ENCODE assay signal across 9 mouse cellular contexts in genomic region chr3:96571896-96572698, GRCm38 (mm10). TPM values are rescaled to one million over a fixed set of nuclear protein-coding genes. Genes with fewer than 3 reads are reported as not detected.
A peak's percentile ranks its signal among the peaks of the same experiment; 100 is the strongest.
DNase-seq lines count a peak whose midpoint lies in the region; ATAC-seq and TF ChIP-seq lines count a peak whose summit lies in the region.
"Had no signal": no experiment of that assay in that cellular context is flagged by ENCODE, and none has a peak within 500 bp of the region (broad histone marks: within the 10 kb centered on the region; RNA-seq: fewer than 3 reads in every experiment).

No protein-coding gene starts in this region.

- H3K27ac ChIP-seq in liver, adult 2 months (replicated peaks; ENCODE audit: insufficient read depth, low read depth, low read length) = peak overlapping the region; percentile 53
- peak overlapping the region; percentile 55 for H3K27ac ChIP-seq in heart, embryonic 13.5 days (replicated peaks)
- peak overlapping the region; percentile 55; the same call in 1 of the 2 replicates for H3K27ac ChIP-seq in liver, embryonic 13.5 days
- H3K27ac ChIP-seq in stomach, postnatal 0 days (replicated peaks) = peak overlapping the region; percentile 67

- 34% methylated on average over 16 of the region's 16 CpGs for WGBS in liver, adult 2 months
- 57% methylated on average over 16 of the region's 16 CpGs for WGBS in heart, embryonic 13.5 days
- 52% methylated on average over 16 of the region's 16 CpGs for WGBS in liver, embryonic 13.5 days (ENCODE audit: insufficient replicate concordance)
- 70% methylated on average over 16 of the region's 16 CpGs for WGBS in stomach, postnatal 0 days

- peak; percentile 84 for DNase-seq in liver, adult 2 months (ENCODE audit: extremely low read depth, low read depth, low spot score)
- no peak for DNase-seq in liver
- DNase-seq in liver, embryonic 13.5 days = no peak
- peak; percentile 70 for DNase-seq in stomach, postnatal 0 days (ENCODE audit: low spot score)
- DNase-seq in c-Kit-positive CD71-positive TER-119-positive erythroid progenitor cells, embryonic 14.5 days (ENCODE audit: low spot score) = no peak
- no peak for DNase-seq in layer of hippocampus, postnatal 10 days (ENCODE audit: low spot score in 2 of 2)

- H3K4me2 ChIP-seq in heart, embryonic 13.5 days = no peak overlapping the region
- no peak overlapping the region for H3K4me2 ChIP-seq in liver, embryonic 13.5 days
- H3K4me2 ChIP-seq in stomach, postnatal 0 days (replicated peaks; ENCODE audit: low read depth) = no peak overlapping the region

- H3K36me3 ChIP-seq in liver, adult 2 months (ENCODE audit: control insufficient read depth, insufficient read depth, low read length) = no peaks in the 10 kb centered on the region
- no peaks in the 10 kb centered on the region for H3K36me3 ChIP-seq in heart, embryonic 13.5 days
- H3K36me3 ChIP-seq in liver, embryonic 13.5 days = no peaks in the 10 kb centered on the region
- H3K36me3 ChIP-seq in stomach, postnatal 0 days (ENCODE audit: control insufficient read depth, insufficient read depth, low read length) = no peaks in the 10 kb centered on the region

- H3K4me1 ChIP-seq in liver, adult 2 months (ENCODE audit: control insufficient read depth, insufficient read depth, low read length) = peaks cover 42% of the 10 kb centered on the region
- peaks cover 72% of the 10 kb centered on the region for H3K4me1 ChIP-seq in heart, embryonic 13.5 days
- peaks cover 52% of the 10 kb centered on the region for H3K4me1 ChIP-seq in liver, embryonic 13.5 days (replicated peaks)
- peaks cover 16% of the 10 kb centered on the region for H3K4me1 ChIP-seq in stomach, postnatal 0 days (replicated peaks; ENCODE audit: control insufficient read depth, insufficient read depth)

- TF ChIP-seq POLR2A in liver, adult 2 months (IDR thresholded peaks at IDR 0.05; ENCODE audit: extremely low read depth, insufficient read depth, low read length) = no peak

- no peak overlapping the region for H3K9ac ChIP-seq in liver, adult 2 months (ENCODE audit: low read depth, low read length)
- 0 out of 2 replicates have a peak overlapping the region, but pooled peaks have one; percentile 55 for H3K9ac ChIP-seq in heart, embryonic 13.5 days
- no peak overlapping the region for H3K9ac ChIP-seq in liver, embryonic 13.5 days
- no peak overlapping the region for H3K9ac ChIP-seq in stomach, postnatal 0 days (ENCODE audit: low read length)

- no peaks in the 10 kb centered on the region for H3K9me3 ChIP-seq in heart, embryonic 13.5 days
- H3K9me3 ChIP-seq in liver, embryonic 13.5 days (replicated peaks) = no peaks in the 10 kb centered on the region
- H3K9me3 ChIP-seq in stomach, postnatal 0 days (ENCODE audit: control insufficient read depth, low read length) = no peaks in the 10 kb centered on the region

- H3K4me3 ChIP-seq in liver, adult 2 months (ENCODE audit: insufficient read depth, low read depth, low read length) = no peak overlapping the region
- no peak overlapping the region for H3K4me3 ChIP-seq in heart, embryonic 13.5 days
- H3K4me3 ChIP-seq in liver, embryonic 13.5 days (replicated peaks) = no peak overlapping the region
- H3K4me3 ChIP-seq in stomach, postnatal 0 days (ENCODE audit: low read depth, low read length) = no peak overlapping the region

- ATAC-seq in heart, embryonic 13.5 days (ENCODE audit: extremely low read depth, insufficient number of reproducible peaks, low FRiP score, low TSS enrichment) = no peak
- no peak for ATAC-seq in liver, embryonic 13.5 days (ENCODE audit: low read depth)
- ATAC-seq in stomach, postnatal 0 days (ENCODE audit: low FRiP score, low TSS enrichment) = 0 out of 2 replicates have a peak, but pooled peaks have one; percentile 3
- no peak for ATAC-seq in activated CD4-positive, CD25-positive, alpha-beta regulatory T cell, adult 4 months

- no peak for TF ChIP-seq EP300 in stomach, postnatal 0 days (optimal IDR thresholded peaks at IDR 0.05)

- no peaks in the 10 kb centered on the region for H3K27me3 ChIP-seq in liver, adult 2 months (ENCODE audit: control insufficient read depth, insufficient read depth, low read length)
- H3K27me3 ChIP-seq in heart, embryonic 13.5 days (replicated peaks) = no peaks in the 10 kb centered on the region
- no peaks in the 10 kb centered on the region for H3K27me3 ChIP-seq in liver, embryonic 13.5 days
- no peaks in the 10 kb centered on the region for H3K27me3 ChIP-seq in stomach, postnatal 0 days (ENCODE audit: control insufficient read depth, insufficient read depth, low read length)

- no peak for TF ChIP-seq CTCF in liver, adult 2 months (IDR thresholded peaks at IDR 0.05; ENCODE audit: low read depth, low read length)
- TF ChIP-seq CTCF in stomach, postnatal 0 days (IDR thresholded peaks at IDR 0.05; ENCODE audit: low read depth) = no peak

- no peaks in the 10 kb centered on the region for H3K79me2 ChIP-seq in liver, adult 2 months (ENCODE audit: control insufficient read depth, insufficient read depth, low read length)

RNA-seq across cellular contexts. Expression of gene Gm16253, which starts 4.7 kb away (rescaled TPM):
- total RNA-seq in liver, adult 2 months (2014; rRNA removed) = not detected in 2 replicates
- not detected in 2 replicates for polyA plus RNA-seq in liver, adult 2 months (2012; rRNA removed)
- 1.6 and 1.7 TPM in 2 replicates for polyA plus RNA-seq in heart, embryonic 13.5 days (2015; fragmentation: Nextera tagmentation; extraction: Ambion mirVana)
- polyA plus RNA-seq in liver, embryonic 13.5 days (2015; fragmentation: Nextera tagmentation; extraction: Ambion mirVana) = 0.29 TPM in 1 of 2 replicates, not detected in the other
- polyA plus RNA-seq in stomach, postnatal 0 days (2015; fragmentation: Nextera tagmentation; extraction: Ambion mirVana) = 0.18 and 0.46 TPM in 2 replicates
- total RNA-seq in layer of hippocampus, postnatal 10 days (2021) = not detected
- polyA plus RNA-seq in activated CD4-positive, CD25-positive, alpha-beta regulatory T cell, adult 4 months (2017; shearing (Covaris generic)) = not detected
- polyA plus RNA-seq: embryonic facial prominence, embryonic 14.5 days had no signal

RNA-seq across cellular contexts. Expression of gene Txnip, which starts 14.3 kb away (rescaled TPM):
- 153 and 159 TPM in 2 replicates for total RNA-seq in liver, adult 2 months (2014; rRNA removed)
- polyA plus RNA-seq in liver, adult 2 months (2012; rRNA removed) = 51.0 and 74.3 TPM in 2 replicates
- polyA plus RNA-seq in heart, embryonic 13.5 days (2015; fragmentation: Nextera tagmentation; extraction: Ambion mirVana) = 156 and 165 TPM in 2 replicates
- polyA plus RNA-seq in liver, embryonic 13.5 days (2015; fragmentation: Nextera tagmentation; extraction: Ambion mirVana) = 29.7 and 29.9 TPM in 2 replicates
- 273 and 276 TPM in 2 replicates for polyA plus RNA-seq in stomach, postnatal 0 days (2015; fragmentation: Nextera tagmentation; extraction: Ambion mirVana)
- total RNA-seq in layer of hippocampus, postnatal 10 days (2021) = 10 to 100 TPM; 36.5 to 46.1 TPM
- polyA plus RNA-seq in activated CD4-positive, CD25-positive, alpha-beta regulatory T cell, adult 4 months (2017; shearing (Covaris generic)) = 100 to 1,000 TPM; 276 to 326 TPM

RNA-seq across cellular contexts. Expression of gene Polr3gl, which starts 21.9 kb away (rescaled TPM):
- 5.7 and 8.2 TPM in 2 replicates for total RNA-seq in liver, adult 2 months (2014; rRNA removed)
- polyA plus RNA-seq in liver, adult 2 months (2012; rRNA removed) = 7.0 and 7.7 TPM in 2 replicates
- 33.5 and 36.1 TPM in 2 replicates for polyA plus RNA-seq in heart, embryonic 13.5 days (2015; fragmentation: Nextera tagmentation; extraction: Ambion mirVana)
- polyA plus RNA-seq in liver, embryonic 13.5 days (2015; fragmentation: Nextera tagmentation; extraction: Ambion mirVana) = 13.0 and 13.5 TPM in 2 replicates
- polyA plus RNA-seq in stomach, postnatal 0 days (2015; fragmentation: Nextera tagmentation; extraction: Ambion mirVana) = 16.1 and 20.1 TPM in 2 replicates
- total RNA-seq in layer of hippocampus, postnatal 10 days (2021) = 10 to 100 TPM; 27.5 to 28.6 TPM
- polyA plus RNA-seq in activated CD4-positive, CD25-positive, alpha-beta regulatory T cell, adult 4 months (2017; shearing (Covaris generic)) = 10 to 100 TPM; 25.1 to 35.6 TPM

RNA-seq across cellular contexts. Expression of gene Ankrd34a, which starts 24.3 kb away (rescaled TPM):
- total RNA-seq in liver, adult 2 months (2014; rRNA removed) = 0.07 TPM in 1 of 2 replicates, not detected in the other
- polyA plus RNA-seq in liver, adult 2 months (2012; rRNA removed) = 0.05 and 0.07 TPM in 2 replicates
- polyA plus RNA-seq in heart, embryonic 13.5 days (2015; fragmentation: Nextera tagmentation; extraction: Ambion mirVana) = 6.5 and 8.1 TPM in 2 replicates
- polyA plus RNA-seq in liver, embryonic 13.5 days (2015; fragmentation: Nextera tagmentation; extraction: Ambion mirVana) = 0.12 and 0.14 TPM in 2 replicates
- polyA plus RNA-seq in stomach, postnatal 0 days (2015; fragmentation: Nextera tagmentation; extraction: Ambion mirVana) = 1.3 TPM in 2 replicates
- 10 to 100 TPM; 41.3 to 45.5 TPM for total RNA-seq in layer of hippocampus, postnatal 10 days (2021)
- not detected for polyA plus RNA-seq in activated CD4-positive, CD25-positive, alpha-beta regulatory T cell, adult 4 months (2017; shearing (Covaris generic))

RNA-seq across cellular contexts. Expression of gene Lix1l, which starts 28.9 kb away (rescaled TPM):
- 3.0 and 3.1 TPM in 2 replicates for total RNA-seq in liver, adult 2 months (2014; rRNA removed)
- polyA plus RNA-seq in liver, adult 2 months (2012; rRNA removed) = 2.5 and 3.3 TPM in 2 replicates
- 4.6 and 5.2 TPM in 2 replicates for polyA plus RNA-seq in heart, embryonic 13.5 days (2015; fragmentation: Nextera tagmentation; extraction: Ambion mirVana)
- polyA plus RNA-seq in liver, embryonic 13.5 days (2015; fragmentation: Nextera tagmentation; extraction: Ambion mirVana) = 0.73 and 0.87 TPM in 2 replicates
- polyA plus RNA-seq in stomach, postnatal 0 days (2015; fragmentation: Nextera tagmentation; extraction: Ambion mirVana) = 3.7 and 3.8 TPM in 2 replicates
- 10 to 100 TPM; 40.8 to 44.5 TPM for total RNA-seq in layer of hippocampus, postnatal 10 days (2021)
- under 1 TPM; 0.09 to 0.14 TPM for polyA plus RNA-seq in activated CD4-positive, CD25-positive, alpha-beta regulatory T cell, adult 4 months (2017; shearing (Covaris generic))

Comparison
In these comparisons a context has a peak if more than half of its experiments do, and no peak if none do; other contexts are left out.
1. DNase-seq: peak in liver, adult 2 months (single experiment) and stomach, postnatal 0 days (single experiment); none in liver (single experiment), liver, embryonic 13.5 days (single experiment), c-Kit-positive CD71-positive TER-119-positive erythroid progenitor cells, embryonic 14.5 days (single experiment) and layer of hippocampus, postnatal 10 days (0 of 2).
2. Peak in every context shown above with its lines, with median percentiles within 50 percentile points of each other: H3K27ac ChIP-seq.